Mouse (Mus musculus) CH12.LX (cell line): ENCODE results near the gene Traip. TPM values are rescaled to one million over a fixed set of nuclear protein-coding genes. Genes with fewer than 3 reads are reported as not detected.
A peak's percentile ranks its signal among the peaks of the same experiment; 100 is the strongest.

ENCODE experiments used
- DNase-seq: peaks from one replicate; pipeline ENCODE4 v3.0.0-alpha.2; 2013; ENCODE audit errors: extremely low read depth
- H3K27ac ChIP-seq: 2 replicates; pipeline ENCODE4 v1.5.1; 2012; ENCODE audit warnings: low read depth, mild to moderate bottlenecking, control low read depth, moderate library complexity; ENCODE audit not compliant: insufficient read depth
- H3K27me3 ChIP-seq: replicated peaks from 2 replicates; pipeline ENCODE3; 2012; ENCODE audit warnings: inconsistent platforms
- H3K36me3 ChIP-seq, 2 experiments: replicated peaks in 1 of 2; 2 replicates each; pipeline versions ENCODE3 to v1.6.1; 2012; ENCODE audit warnings: inconsistent platforms in 1 of 2, low read length in 1 of 2, mild to moderate bottlenecking in 1 of 2, mixed read lengths in 1 of 2, moderate library complexity in 1 of 2; ENCODE audit not compliant: control insufficient read depth in 1 of 2, insufficient read depth in 1 of 2
- H3K4me1 ChIP-seq, 2 experiments: 2 replicates each; pipeline ENCODE4 v1.6.1; 2012; ENCODE audit warnings: inconsistent platforms in 1 of 2, moderate library complexity in 1 of 2; ENCODE audit not compliant: insufficient read depth in 2 of 2, control insufficient read depth in 1 of 2
- H3K4me2 ChIP-seq: 2 replicates; pipeline ENCODE4 v1.6.1; 2012; ENCODE audit warnings: low read depth, mild to moderate bottlenecking, control low read depth; ENCODE audit not compliant: poor library complexity, insufficient read depth, severe bottlenecking
- H3K4me3 ChIP-seq, 3 experiments: fragments of 150-350 bp in 1 of 3; sonication (generic) in 1 of 3; replicated peaks in 1 of 3; 2 replicates each; pipeline versions ENCODE3 to v1.5.1; 2011 to 2012; ENCODE audit warnings: low read depth in 2 of 3, low read length in 2 of 3, mild to moderate bottlenecking in 2 of 3, moderate library complexity in 2 of 3, control low read depth in 1 of 3, improper control_type of control experiment in 1 of 3, inconsistent platforms in 1 of 3, mixed read lengths in 1 of 3; ENCODE audit not compliant: poor library complexity in 1 of 3
- H3K79me2 ChIP-seq: replicated peaks from 2 replicates; pipeline ENCODE4 v1.6.1; 2012; ENCODE audit warnings: mild to moderate bottlenecking, moderate library complexity; ENCODE audit not compliant: control insufficient read depth, poor library complexity, insufficient read depth, severe bottlenecking; ENCODE audit errors: extremely low read depth
- H3K9ac ChIP-seq: 2 replicates; pipeline ENCODE4 v1.6.1; 2012; ENCODE audit warnings: low read depth, mild to moderate bottlenecking, control low read depth, moderate library complexity; ENCODE audit not compliant: insufficient read depth
- H3K9me3 ChIP-seq: replicated peaks from 2 replicates; pipeline ENCODE3; 2012; ENCODE audit warnings: low read length, inconsistent platforms, mixed read lengths
- BHLHE40 ChIP-seq: IDR thresholded peaks from 2 replicates; pipeline ENCODE4 v1.6.1; 2011; ENCODE audit warnings: mild to moderate bottlenecking, low read depth, low read length, improper control_type of control experiment
- CHD2 ChIP-seq: IDR thresholded peaks from 2 replicates; pipeline ENCODE4 v1.6.1; 2011; ENCODE audit warnings: low read length, improper control_type of control experiment
- CTCF ChIP-seq, 2 experiments: IDR thresholded peaks in 1 of 2; conservative IDR thresholded peaks in 1 of 2; 2 replicates each; pipeline ENCODE4 v1.5.1; 2011 to 2012; ENCODE audit warnings: low read depth in 2 of 2, low read length in 2 of 2, improper control_type of control experiment in 1 of 2, inconsistent platforms in 1 of 2, mild to moderate bottlenecking in 1 of 2, moderate library complexity in 1 of 2
- ELF1 ChIP-seq: IDR thresholded peaks from 2 replicates; pipeline ENCODE4 v1.6.1; 2014; ENCODE audit warnings: low read depth, mild to moderate bottlenecking, inconsistent platforms, low read length, improper control_type of control experiment
- EP300 ChIP-seq: IDR thresholded peaks from 2 replicates; pipeline ENCODE4 v1.6.1; 2011; ENCODE audit warnings: low read length, improper control_type of control experiment
- HCFC1 ChIP-seq: IDR thresholded peaks from 2 replicates; pipeline ENCODE4 v1.6.1; 2012; ENCODE audit warnings: low read depth, mild to moderate bottlenecking, inconsistent platforms, low read length, improper control_type of control experiment
- JUN ChIP-seq: IDR thresholded peaks from 2 replicates; pipeline ENCODE4 v1.6.1; 2011; ENCODE audit warnings: low read depth, mild to moderate bottlenecking, low read length, improper control_type of control experiment, moderate library complexity; ENCODE audit not compliant: insufficient read depth
- KAT2A ChIP-seq: IDR thresholded peaks from 2 replicates; pipeline ENCODE4 v1.6.1; 2012; ENCODE audit warnings: low read length, improper control_type of control experiment, inconsistent platforms; ENCODE audit not compliant: insufficient replicate concordance
- NELFE ChIP-seq: IDR thresholded peaks from 2 replicates; pipeline ENCODE4 v1.6.1; 2011; ENCODE audit warnings: low read depth, low read length, improper control_type of control experiment
- POLR2A ChIP-seq: IDR thresholded peaks from 2 replicates; pipeline ENCODE4 v1.6.1; 2011; ENCODE audit warnings: low read depth, mild to moderate bottlenecking, improper control_type of control experiment, low read length
- POLR2AphosphoS2 ChIP-seq: IDR thresholded peaks from 2 replicates; pipeline ENCODE4 v1.6.1; 2011; ENCODE audit warnings: low read depth, low read length, improper control_type of control experiment
- RAD21 ChIP-seq: IDR thresholded peaks from 2 replicates; pipeline ENCODE4 v1.6.1; 2011; ENCODE audit warnings: low read depth, mild to moderate bottlenecking, low read length, improper control_type of control experiment, moderate library complexity
- RCOR1 ChIP-seq: conservative IDR thresholded peaks from 2 replicates; pipeline ENCODE4 v1.6.1; 2012; ENCODE audit warnings: low read depth, mild to moderate bottlenecking, inconsistent platforms, low read length, improper control_type of control experiment
- SIN3A ChIP-seq: IDR thresholded peaks from 2 replicates; pipeline ENCODE4 v1.6.1; 2012; ENCODE audit warnings: low read length, improper control_type of control experiment, inconsistent platforms
- TBP ChIP-seq: conservative IDR thresholded peaks from 2 replicates; pipeline ENCODE4 v1.6.1; 2011; ENCODE audit warnings: low read depth, low read length, improper control_type of control experiment
- TCF12 ChIP-seq: IDR thresholded peaks from 2 replicates; pipeline ENCODE4 v1.6.1; 2014; ENCODE audit warnings: low read depth, mild to moderate bottlenecking, inconsistent platforms, low read length, improper control_type of control experiment
- ZC3H11A ChIP-seq: IDR thresholded peaks from 2 replicates; pipeline ENCODE4 v1.6.1; 2012; ENCODE audit warnings: low read depth, mild to moderate bottlenecking, inconsistent platforms, low read length, improper control_type of control experiment
- ZNF384 ChIP-seq: IDR thresholded peaks from 2 replicates; pipeline ENCODE4 v1.6.1; 2012; ENCODE audit warnings: low read depth, low read length, improper control_type of control experiment, inconsistent platforms
- dilution Hi-C: fragments of 300-500 bp; cut with MboI; formaldehyde crosslinking; loops from 2 replicates; pipeline ENCODE4 v1.14.3; 2020; ENCODE audit warnings: low sequenced_read_pairs; ENCODE audit not compliant: extremely low pct_unique_long_range_greater_than_20kb, extremely low pct_ligation_motif_present
- in situ Hi-C: fragments of 300-500 bp; cut with MboI; formaldehyde crosslinking; loops from 3 replicates; pipeline ENCODE4 v1.14.3; 2019; ENCODE audit warnings: low sequenced_read_pairs, low pct_ligation_motif_present, low pct_unique_long_range_greater_than_20kb, mixed read lengths
- polyA plus RNA-seq: library from polyadenylated mRNA; unstranded; fragments of >175 nt; gene quantifications from 2 replicates; pipeline ENCODE4 v1.2.1, GENCODE M21; 2012; ENCODE audit warnings: low read depth; ENCODE audit not compliant: insufficient read length
- total RNA-seq, 2 experiments: library from RNA; depleted of rRNA; stranded (reverse); fragments of 300-350 nt in 1 of 2; fragments of >200 nt in 1 of 2; gene quantifications; 2 replicates each; pipeline ENCODE4 v1.2.3; 2012 to 2014

Traip gene
- total RNA-seq (2012; rRNA removed) (21.6 and 27.0 TPM in 2 replicates), total RNA-seq (2014; rRNA removed) (25.0 and 25.6 TPM in 2 replicates), polyA plus RNA-seq (33.0 and 51.4 TPM in 2 replicates)

GRCm38 (mm10) chr9:107949922-107950235 lies at the start of gene Traip:
TSS of gene Traip (plus strand) at chr9:107950136.
- TF ChIP-seq BHLHE40 (no peak), ZNF384 (no peak), RCOR1 (no peak), NELFE (no peak), CHD2 (no peak), HCFC1 (no peak), KAT2A (no peak), EP300 (no peak)
- peaks cover 0 to 16% of the 10 kb centered on the region in 2 experiments for H3K36me3 ChIP-seq
- H3K4me2 ChIP-seq = peak within 1 kb of the TSS; percentile 89
- DNase-seq = no peak
- peaks cover 13 to 47% of the 10 kb centered on the region in 2 experiments for H3K4me1 ChIP-seq
- peaks cover 33% of the 10 kb centered on the region for H3K79me2 ChIP-seq
- H3K9me3 ChIP-seq = peaks cover 7% of the 10 kb centered on the region
- H3K27me3 ChIP-seq = peaks cover 42% of the 10 kb centered on the region
- dilution Hi-C loops = no loop called here
- H3K4me3 ChIP-seq = peak within 1 kb of the TSS; percentile 86 to 95 (median 89)
- in situ Hi-C loops = no loop called here
- H3K27ac ChIP-seq = 0 out of 2 replicates have a peak within 1 kb of the TSS, but pooled peaks have one; percentile 12
- H3K9ac ChIP-seq = peak within 1 kb of the TSS; percentile 42

GRCm38 (mm10) chr9:107900840-107901626 lies 48.9 kb upstream of the Traip start:
- dilution Hi-C loops (no loop called here), in situ Hi-C loops (no loop called here)
- no peak overlapping the region for H3K4me3 ChIP-seq
- H3K9me3 ChIP-seq = no peaks in the 10 kb centered on the region
- H3K9ac ChIP-seq = no peak overlapping the region
- TF ChIP-seq POLR2A (no peak), JUN (no peak), SIN3A (no peak), TCF12 (no peak), ELF1 (no peak), EP300 (no peak), CTCF (conservative IDR thresholded peaks at IDR 0.05 in 1 of 2, IDR thresholded peaks at IDR 0.05 in 1 of 2; ENCODE audit: low read depth in 2 of 2, low read length in 2 of 2) (no peak), CHD2 (no peak), TBP (no peak), RAD21 (no peak), KAT2A (no peak), ZC3H11A (no peak), RCOR1 (no peak), POLR2AphosphoS2 (no peak)
- H3K36me3 ChIP-seq = peaks cover 25 to 51% of the 10 kb centered on the region in 2 experiments
- H3K27me3 ChIP-seq = no peaks in the 10 kb centered on the region
- no peak overlapping the region for H3K4me2 ChIP-seq
- H3K79me2 ChIP-seq = no peaks in the 10 kb centered on the region
- no peak overlapping the region for H3K27ac ChIP-seq
- H3K4me1 ChIP-seq = peaks cover 9 to 28% of the 10 kb centered on the region in 2 experiments; a peak in 3 of 4 replicates
- DNase-seq = no peak
